Mouse (Mus musculus): ENCODE results near the gene 4930402H24Rik.

4930402H24Rik gene

GRCm38 (mm10) chr2:130657541-130657940, 248.7 kb downstream of the 4930402H24Rik start:
- no peak for DNase-seq

- no peak for DNase-seq
Measured at GRCm38 (mm10) chr2:130656536-130656935, 249.7 kb downstream of the 4930402H24Rik start.

All from spleen, adult 18-20 months (tissue).